Mouse (Mus musculus) layer of hippocampus, adult 9-11 months (tissue): ENCODE results near the gene Lce1h.

ENCODE experiments used
- DNase-seq: peaks from one replicate; pipeline ENCODE4 v3.0.0; 2022

The Lce1h gene

DNA sequence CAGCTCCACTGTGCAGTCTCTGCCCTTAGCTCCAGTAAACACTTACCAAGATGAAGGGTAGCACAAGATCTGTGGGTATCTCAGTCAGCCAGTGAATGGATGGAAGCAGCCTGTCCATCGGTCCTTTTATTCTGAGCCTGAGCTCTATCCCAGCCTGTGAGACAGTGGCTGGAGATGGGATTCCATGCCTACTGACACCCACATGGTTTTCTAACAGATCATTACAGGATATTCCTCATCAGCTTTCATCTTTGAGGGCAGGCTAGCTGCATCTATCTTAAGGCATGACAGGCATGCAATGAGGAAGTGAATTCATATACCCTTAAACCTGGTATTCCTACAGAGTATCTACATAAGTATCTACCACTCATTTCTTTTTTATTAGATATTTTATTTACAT, at the start of gene Lce1h:
TSS of gene Lce1h (minus strand) at position 101 of the 400 bp plus-strand sequence.
- DNase-seq = no peak

DNA sequence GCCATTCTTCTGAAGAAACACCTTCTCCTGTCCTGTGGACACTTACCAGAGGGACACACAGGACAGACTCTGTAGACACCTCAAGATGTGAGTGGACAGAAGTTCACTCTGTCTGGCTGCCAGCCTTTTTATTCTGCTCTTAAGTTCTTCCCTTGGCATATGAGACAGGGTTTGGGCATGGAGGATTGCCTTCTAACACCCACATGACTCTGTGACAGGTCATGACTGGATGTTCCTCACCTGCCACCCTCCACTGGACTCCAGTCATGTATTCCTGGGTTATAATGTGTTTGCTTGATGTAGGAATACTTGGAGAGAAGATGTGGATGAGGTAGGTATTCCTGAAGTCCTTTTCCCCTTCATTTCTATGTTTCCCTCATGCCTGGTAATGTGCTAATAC, 42.9 kb upstream of the Lce1h start, which contains the start of gene Lce1k:
TSS of gene Lce1k (minus strand) at position 101 of the 400 bp plus-strand sequence.
- no peak for DNase-seq

DNA sequence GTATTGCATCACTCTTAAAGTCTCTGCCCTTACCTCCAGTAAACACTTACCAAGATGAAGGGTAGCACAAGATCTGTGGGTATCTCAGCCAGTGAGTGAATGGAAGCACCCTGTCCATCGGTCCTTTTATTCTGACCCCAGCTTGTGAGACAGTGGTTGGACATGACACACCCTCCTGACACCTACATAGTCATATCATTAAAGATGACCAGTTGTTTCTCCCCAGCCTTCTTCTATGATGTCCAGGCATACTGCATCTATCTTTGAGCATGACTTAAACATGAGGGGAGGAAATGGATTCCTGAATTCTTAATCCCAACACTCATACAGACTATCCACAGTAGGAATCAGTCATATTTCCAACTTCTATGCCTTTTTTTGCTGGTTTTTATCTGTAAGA, 25.5 kb upstream of the Lce1h start, which contains the start of gene Lce1j:
TSS of gene Lce1j (minus strand) at position 101 of the 400 bp plus-strand sequence.
- DNase-seq = no peak

DNA sequence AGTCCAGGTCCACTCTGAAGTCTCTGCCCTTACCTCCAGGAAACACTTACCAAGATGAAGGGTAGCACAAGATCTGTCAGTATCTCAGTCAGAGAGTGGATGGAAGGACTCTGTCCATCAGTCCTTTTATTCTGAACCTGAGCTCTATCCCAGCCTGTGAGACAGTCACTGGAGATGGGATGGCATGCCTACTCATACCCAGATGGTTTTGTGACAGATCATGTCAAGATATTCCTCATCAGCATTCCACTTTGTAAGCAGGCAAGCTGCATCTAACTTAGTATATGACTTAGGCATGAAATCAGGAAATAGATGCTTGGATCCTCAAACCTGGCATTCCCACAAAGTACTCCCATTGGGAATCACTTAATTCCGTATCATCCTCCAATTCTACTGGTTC, 13.9 kb upstream of the Lce1h start, which contains the start of gene Lce1i:
TSS of gene Lce1i (minus strand) at position 101 of the 400 bp plus-strand sequence.
- no peak for DNase-seq

DNA sequence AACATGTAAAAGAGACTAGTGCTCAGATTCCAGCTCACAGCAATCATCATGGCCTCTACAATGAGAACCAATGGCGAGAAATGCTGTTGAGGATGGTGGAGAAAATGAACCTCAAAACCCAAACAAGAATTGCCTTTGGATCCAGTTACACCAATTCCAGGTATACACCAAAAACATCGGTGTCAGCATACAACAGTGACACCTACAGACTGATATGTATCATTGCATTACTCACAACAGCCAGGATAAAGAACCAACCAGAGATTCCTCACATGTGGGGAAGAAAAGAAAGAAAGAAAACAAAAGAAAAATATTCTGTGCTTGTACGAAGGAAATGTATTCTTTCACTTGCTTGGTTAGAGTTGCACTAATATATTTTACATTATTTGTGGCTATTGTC, 6.7 kb upstream of the Lce1h start:
- no peak for DNase-seq

DNA sequence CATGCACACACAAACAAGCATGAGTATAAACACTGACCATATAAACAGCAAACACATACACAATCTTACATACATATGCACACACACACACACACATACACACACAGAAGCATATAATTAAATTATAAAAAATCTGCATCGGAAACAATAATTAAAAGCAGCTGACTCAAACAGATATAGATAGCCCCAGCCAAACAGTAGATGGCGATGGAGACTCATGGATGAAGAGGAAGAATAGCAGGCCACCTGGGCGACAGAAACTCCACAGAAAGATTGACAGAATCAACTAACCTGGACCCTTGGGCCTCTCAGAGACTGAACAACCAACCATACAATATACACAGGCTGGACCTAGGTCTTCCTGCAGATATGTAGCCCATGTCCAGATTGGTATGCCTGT, 11.7 kb downstream of the Lce1h start:
- no peak for DNase-seq

DNA sequence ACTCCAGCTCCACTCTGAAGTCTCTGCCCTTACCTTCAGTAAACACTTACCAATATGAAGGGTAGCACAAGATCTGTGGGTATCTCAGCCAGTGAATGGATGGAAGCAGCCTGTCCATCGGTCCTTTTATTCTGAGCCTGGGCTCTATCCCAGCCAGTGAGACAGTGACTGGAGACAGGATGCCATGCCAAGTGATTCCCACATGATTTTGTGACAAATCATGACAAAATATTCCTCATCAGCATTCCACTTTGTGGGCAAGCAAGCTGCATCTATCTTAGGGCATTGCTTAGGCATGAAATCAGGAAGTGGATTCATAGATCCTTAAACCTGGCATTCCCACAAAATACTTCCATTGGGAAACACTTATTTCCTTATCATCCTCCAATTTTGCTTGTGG, 12.6 kb downstream of the Lce1h start, which contains the start of gene Lce1g:
TSS of gene Lce1g (minus strand) at position 101 of the 400 bp plus-strand sequence.
- DNase-seq = no peak

DNA sequence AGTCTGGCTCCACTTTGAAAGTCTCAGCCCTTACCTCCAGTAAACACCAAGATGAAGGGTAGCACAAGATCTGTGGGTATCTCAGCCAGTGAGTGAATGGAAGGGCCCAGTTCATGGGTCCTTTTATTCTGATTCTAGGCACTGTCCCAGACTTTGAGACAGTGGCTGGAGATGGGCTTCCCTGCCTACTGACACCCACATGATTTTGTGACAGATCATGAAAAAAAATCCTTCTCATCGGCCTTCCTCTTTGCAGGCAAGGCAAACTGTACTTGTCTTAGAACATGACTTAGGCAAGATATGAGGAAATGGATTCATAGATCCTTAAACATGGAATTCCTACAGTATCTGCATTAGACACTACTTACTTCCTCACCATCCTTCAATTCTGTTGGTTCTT, 25.9 kb downstream of the Lce1h start, which contains the start of gene Gm38119:
TSS of gene Gm38119 (minus strand) at position 101 of the 400 bp plus-strand sequence.
- DNase-seq = no peak

DNA sequence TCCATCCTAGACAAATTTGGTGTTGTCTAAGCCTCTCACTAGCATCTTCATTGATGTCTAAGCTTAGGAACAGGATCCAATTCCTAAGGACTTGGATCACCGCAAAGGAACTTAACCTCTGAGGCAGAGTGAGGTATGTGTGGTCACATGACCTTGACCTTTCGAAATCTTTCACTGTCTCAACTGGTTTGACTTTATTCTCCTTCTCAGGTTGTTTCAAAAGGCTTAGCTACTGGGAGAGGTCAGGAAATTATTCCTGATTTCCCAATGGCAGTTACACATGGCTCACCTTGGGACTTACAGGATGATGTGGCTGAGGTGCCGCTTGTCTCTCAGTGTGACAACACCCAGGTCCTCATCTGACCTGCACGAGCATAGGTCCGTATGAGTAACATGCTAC, 42.2 kb downstream of the Lce1h start:
- no peak for DNase-seq

DNA sequence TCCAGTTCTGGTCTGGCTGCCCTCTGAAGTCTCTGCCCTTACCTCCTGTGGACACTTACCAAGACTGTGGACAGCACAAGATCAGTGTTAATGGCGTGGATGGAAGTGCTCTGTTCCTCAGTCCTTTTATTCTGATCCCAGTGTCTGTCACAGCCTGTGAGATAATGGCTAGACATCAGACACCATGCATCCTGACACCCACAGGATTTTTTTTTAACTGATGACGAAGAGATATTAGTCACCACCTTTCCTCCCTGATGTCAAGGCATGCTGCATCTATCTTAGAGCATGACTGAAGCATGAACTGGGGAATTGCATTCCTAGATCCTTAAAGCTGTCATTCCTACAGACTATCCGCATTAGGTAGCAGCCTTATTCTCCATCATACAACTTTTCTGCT, 44.6 kb downstream of the Lce1h start, which contains the start of gene Lce1f:
TSS of gene Lce1f (minus strand) at position 101 of the 400 bp plus-strand sequence.
- no peak for DNase-seq

DNA sequence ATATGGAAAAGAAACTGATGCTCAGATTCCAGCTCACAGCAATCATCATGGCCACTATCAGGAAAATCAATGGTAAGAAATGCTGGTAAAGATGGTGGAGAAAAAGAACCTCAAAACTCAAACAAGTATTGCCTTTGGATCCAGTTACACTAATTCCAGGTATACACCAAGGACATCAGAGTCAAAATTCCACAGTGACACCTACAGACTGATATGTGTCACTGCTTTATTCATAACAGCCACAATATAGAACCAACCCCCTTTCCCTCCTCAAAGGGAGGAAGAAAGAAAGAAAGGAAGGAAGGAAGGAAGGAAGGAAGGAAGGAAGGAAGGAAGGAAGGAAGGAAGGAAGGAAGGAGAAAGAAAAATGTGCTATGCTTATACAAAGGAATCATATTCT, 49.7 kb downstream of the Lce1h start:
- no peak for DNase-seq
